8 mouse cellular contexts compared by ENCODE assay signal in the genomic region with DNA sequence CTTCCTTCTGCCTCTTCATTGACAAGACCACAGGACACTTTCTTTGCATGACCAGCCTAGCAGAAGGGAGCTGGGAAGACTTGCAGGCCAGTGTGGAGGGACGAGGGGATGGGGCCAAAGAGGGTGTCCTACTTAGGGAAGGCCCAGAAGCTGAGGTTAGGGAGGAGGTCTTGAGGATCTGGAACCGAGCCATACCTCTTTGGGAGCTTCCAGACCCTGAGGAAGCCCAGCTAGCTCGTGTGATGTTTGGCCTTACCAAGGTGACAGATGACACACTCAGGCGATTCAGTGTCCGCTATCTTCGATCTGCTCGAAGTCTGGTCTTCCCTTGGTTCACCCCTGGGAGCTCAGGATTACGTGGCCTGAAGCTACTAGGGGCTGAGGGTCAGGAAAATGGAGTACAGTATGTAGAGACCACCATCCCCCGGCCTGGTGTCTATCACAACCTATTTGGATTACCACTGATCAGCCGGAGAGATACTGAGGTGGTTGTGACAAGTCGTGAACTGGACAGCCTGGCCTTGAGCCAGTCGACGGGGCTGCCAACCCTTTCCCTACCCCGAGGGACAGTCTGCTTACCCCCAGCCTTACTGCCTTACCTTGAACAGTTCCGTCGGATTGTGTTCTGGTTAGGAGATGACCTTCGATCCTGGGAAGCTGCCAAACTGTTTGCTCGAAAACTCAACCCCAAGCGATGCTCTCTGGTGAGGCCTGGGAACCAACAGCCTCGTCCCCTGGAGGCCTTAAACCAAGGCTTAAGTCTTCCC. TPM values are rescaled to one million over a fixed set of nuclear protein-coding genes. Genes with fewer than 3 reads are reported as not detected.
A peak's percentile ranks its signal among the peaks of the same experiment; 100 is the strongest.
DNase-seq lines count a peak whose midpoint lies in the region; ATAC-seq and TF ChIP-seq lines count a peak whose summit lies in the region.

No protein-coding gene starts in this region.

- 72% methylated on average over 20 of the region's 20 CpGs for WGBS in heart, embryonic 16.5 days
- 89% methylated on average over 20 of the region's 20 CpGs for WGBS in embryonic facial prominence, embryonic 15.5 days
- 90% methylated on average over 20 of the region's 20 CpGs for WGBS in kidney, embryonic 16.5 days

- H3K4me3 ChIP-seq in heart, embryonic 16.5 days (ENCODE audit: low read length): peak overlapping the region; percentile 88
- peak overlapping the region; percentile 97 for H3K4me3 ChIP-seq in embryonic facial prominence, embryonic 15.5 days (replicated peaks)
- peak overlapping the region; percentile 97 for H3K4me3 ChIP-seq in kidney, embryonic 16.5 days (ENCODE audit: low read length)
- peak overlapping the region; percentile 97 for H3K4me3 ChIP-seq in myocyte

- H3K4me1 ChIP-seq in heart, embryonic 16.5 days (ENCODE audit: control insufficient read depth, insufficient read depth, low read length): peaks cover 24% of the 10 kb centered on the region
- H3K4me1 ChIP-seq in embryonic facial prominence, embryonic 15.5 days: peaks cover 32% of the 10 kb centered on the region
- peaks cover 24% of the 10 kb centered on the region for H3K4me1 ChIP-seq in kidney, embryonic 16.5 days (ENCODE audit: insufficient read depth, low read length)

- H3K27me3 ChIP-seq in heart, embryonic 16.5 days (ENCODE audit: control insufficient read depth, insufficient read depth, low read length): no peaks in the 10 kb centered on the region
- no peaks in the 10 kb centered on the region for H3K27me3 ChIP-seq in embryonic facial prominence, embryonic 15.5 days
- H3K27me3 ChIP-seq in kidney, embryonic 16.5 days (ENCODE audit: insufficient read depth, low read length): no peaks in the 10 kb centered on the region
- no peaks in the 10 kb centered on the region for H3K27me3 ChIP-seq in myocyte (ENCODE audit: control insufficient read depth, insufficient read depth, insufficient read length)

- H3K9me3 ChIP-seq in heart, embryonic 16.5 days (replicated peaks; ENCODE audit: control insufficient read depth, low read length): no peaks in the 10 kb centered on the region
- H3K9me3 ChIP-seq in embryonic facial prominence, embryonic 15.5 days (replicated peaks): no peaks in the 10 kb centered on the region
- no peaks in the 10 kb centered on the region for H3K9me3 ChIP-seq in kidney, embryonic 16.5 days (ENCODE audit: low read length)

- H3K79me2 ChIP-seq in myocyte (ENCODE audit: control insufficient read depth, insufficient read depth): peaks cover 22% of the 10 kb centered on the region

- intact Hi-C loops in heart, postnatal 10 days (cut with DNase I): loop anchor here (5.0 kb wide), 1 partner anchor 35 kb away; no protein-coding TSS in a partner anchor
- intact Hi-C loops in gastrocnemius, postnatal 36 days (cut with DNase I): no loop called here

- no peak for TF ChIP-seq POLR2A in myocyte (IDR thresholded peaks at IDR 0.05; ENCODE audit: insufficient read length, low read depth)

- H3K4me2 ChIP-seq in heart, embryonic 16.5 days (ENCODE audit: low read depth, low read length): peak overlapping the region; percentile 81
- peak overlapping the region; percentile 79 for H3K4me2 ChIP-seq in embryonic facial prominence, embryonic 15.5 days (replicated peaks)
- H3K4me2 ChIP-seq in kidney, embryonic 16.5 days (replicated peaks; ENCODE audit: low read depth, low read length): peak overlapping the region; percentile 86
- peak overlapping the region; percentile 95 for H3K4me2 ChIP-seq in myocyte (ENCODE audit: low read depth)

- H3K9ac ChIP-seq in heart, embryonic 16.5 days (ENCODE audit: low read length): peak overlapping the region; percentile 85
- no peak overlapping the region for H3K9ac ChIP-seq in embryonic facial prominence, embryonic 15.5 days
- H3K9ac ChIP-seq in kidney, embryonic 16.5 days (replicated peaks; ENCODE audit: low read length): peak overlapping the region; percentile 90

- DNase-seq in heart, postnatal 10 days: no peak
- no peak for DNase-seq in gastrocnemius, postnatal 36 days
- no peak for DNase-seq in layer of hippocampus, postnatal 36 days
- no peak for DNase-seq in gastrocnemius, postnatal 4 days (ENCODE audit: low spot score in 2 of 2)

- H3K27ac ChIP-seq in heart, embryonic 16.5 days (ENCODE audit: low read length): peak overlapping the region; percentile 89
- H3K27ac ChIP-seq in embryonic facial prominence, embryonic 15.5 days (replicated peaks): 0 out of 2 replicates have a peak overlapping the region, but pooled peaks have one; percentile 83
- no peak overlapping the region for H3K27ac ChIP-seq in kidney, embryonic 16.5 days (ENCODE audit: low read length)

- no peak for ATAC-seq in heart, embryonic 16.5 days (replicated peaks; ENCODE audit: extremely low read depth, insufficient read depth, low FRiP score)
- ATAC-seq in embryonic facial prominence, embryonic 15.5 days (ENCODE audit: insufficient number of reproducible peaks, low FRiP score, low TSS enrichment, low read depth): no peak
- no peak for ATAC-seq in kidney, embryonic 16.5 days (ENCODE audit: low FRiP score, low TSS enrichment)

- no peak overlapping the region for H3ac ChIP-seq in myocyte (ENCODE audit: control insufficient read depth, insufficient read length)

- peaks cover 25% of the 10 kb centered on the region for H3K36me3 ChIP-seq in heart, embryonic 16.5 days (ENCODE audit: control insufficient read depth, insufficient read depth)
- peaks cover 51% of the 10 kb centered on the region for H3K36me3 ChIP-seq in embryonic facial prominence, embryonic 15.5 days
- H3K36me3 ChIP-seq in kidney, embryonic 16.5 days (ENCODE audit: insufficient read depth, low read length): peaks cover 32% of the 10 kb centered on the region
- no peaks in the 10 kb centered on the region for H3K36me3 ChIP-seq in myocyte (ENCODE audit: control insufficient read depth, insufficient read depth)

TF ChIP-seq in myocyte, 11 proteins besides CTCF, POLR2A, EP300 and RAD21 (continues in another document):
- TF ChIP-seq MYOG (IDR thresholded peaks at IDR 0.05; ENCODE audit: control insufficient read depth in 1 of 3, insufficient read depth in 1 of 3, insufficient read length in 2 of 3, low read depth in 2 of 3): no peak
- no peak for TF ChIP-seq USF1 (IDR thresholded peaks at IDR 0.05; ENCODE audit: low read depth)
- no peak for TF ChIP-seq SRF (IDR thresholded peaks at IDR 0.05; ENCODE audit: control insufficient read depth, insufficient read length, low read depth)
- TF ChIP-seq MAX (IDR thresholded peaks at IDR 0.05; ENCODE audit: low read depth): no peak
- TF ChIP-seq REST (IDR thresholded peaks at IDR 0.05; ENCODE audit: insufficient read depth, insufficient read length): no peak
- no peak for TF ChIP-seq MYOD1 (IDR thresholded peaks at IDR 0.05; ENCODE audit: control insufficient read depth in 1 of 3, insufficient read length in 2 of 3, low read depth in 2 of 3)
- TF ChIP-seq CEBPB (IDR thresholded peaks at IDR 0.05; ENCODE audit: insufficient read depth, poor library complexity, severe bottlenecking): no peak

RNA-seq across cellular contexts. Expression of a gene that starts 1.4 kb away (rescaled TPM):
- 64.4 and 68.6 TPM in 2 replicates for polyA plus RNA-seq in heart, embryonic 16.5 days (2015; fragmentation: Nextera tagmentation; extraction: Ambion mirVana)
- total RNA-seq in heart, postnatal 10 days (2021): 10 to 100 TPM; 49.1 to 51.6 TPM
- 73.1 and 77.3 TPM in 2 replicates for polyA plus RNA-seq in embryonic facial prominence, embryonic 15.5 days (2015; fragmentation: Nextera tagmentation; extraction: Ambion mirVana)
- polyA plus RNA-seq in kidney, embryonic 16.5 days (2015; fragmentation: Nextera tagmentation; extraction: Ambion mirVana): 69.5 and 72.8 TPM in 2 replicates
- 81.3 TPM for polyA plus RNA-seq in myocyte (2012; fragmentation: generic; extraction: Trizol)
- total RNA-seq in gastrocnemius, postnatal 36 days (2021): 10 to 100 TPM; 33.7 to 35.1 TPM
- total RNA-seq in layer of hippocampus, postnatal 36 days (2021): 10 to 100 TPM; 37.6 to 41.8 TPM
- total RNA-seq in gastrocnemius, postnatal 4 days (2021): 10 to 100 TPM; 34.8 to 37.5 TPM

RNA-seq across cellular contexts. Expression of a gene that starts 2.1 kb away (rescaled TPM):
- 23.2 and 24.5 TPM in 2 replicates for polyA plus RNA-seq in heart, embryonic 16.5 days (2015; fragmentation: Nextera tagmentation; extraction: Ambion mirVana)
- total RNA-seq in heart, postnatal 10 days (2021): 10 to 100 TPM; 16.6 to 19.1 TPM
- polyA plus RNA-seq in embryonic facial prominence, embryonic 15.5 days (2015; fragmentation: Nextera tagmentation; extraction: Ambion mirVana): 20.2 and 22.1 TPM in 2 replicates
- polyA plus RNA-seq in kidney, embryonic 16.5 days (2015; fragmentation: Nextera tagmentation; extraction: Ambion mirVana): 28.4 and 31.5 TPM in 2 replicates
- 13.5 TPM for polyA plus RNA-seq in myocyte (2012; fragmentation: generic; extraction: Trizol)
- 10 to 100 TPM; 14.6 to 20.2 TPM for total RNA-seq in gastrocnemius, postnatal 36 days (2021)
- total RNA-seq in layer of hippocampus, postnatal 36 days (2021): 10 to 100 TPM; 15.8 to 16.5 TPM
- total RNA-seq in gastrocnemius, postnatal 4 days (2021): 10 to 100 TPM; 14.6 to 14.9 TPM

RNA-seq across cellular contexts. Expression of a gene that starts 6.6 kb away (rescaled TPM):
- polyA plus RNA-seq in heart, embryonic 16.5 days (2015; fragmentation: Nextera tagmentation; extraction: Ambion mirVana): 38.0 and 45.8 TPM in 2 replicates
- total RNA-seq in heart, postnatal 10 days (2021): 10 to 100 TPM; 60.9 to 77.8 TPM
- polyA plus RNA-seq in embryonic facial prominence, embryonic 15.5 days (2015; fragmentation: Nextera tagmentation; extraction: Ambion mirVana): 75.8 and 80.5 TPM in 2 replicates
- polyA plus RNA-seq in kidney, embryonic 16.5 days (2015; fragmentation: Nextera tagmentation; extraction: Ambion mirVana): 57.5 and 59.2 TPM in 2 replicates
- 66.1 TPM for polyA plus RNA-seq in myocyte (2012; fragmentation: generic; extraction: Trizol)
- 10 to 100 TPM; 19.3 to 20.1 TPM for total RNA-seq in gastrocnemius, postnatal 36 days (2021)
- total RNA-seq in layer of hippocampus, postnatal 36 days (2021): 10 to 100 TPM; 25.6 to 30.8 TPM
- total RNA-seq in gastrocnemius, postnatal 4 days (2021): 10 to 100 TPM; 58.5 to 59.4 TPM

RNA-seq across cellular contexts. Expression of a gene that starts 18.7 kb away (rescaled TPM):
- 0.79 and 0.94 TPM in 2 replicates for polyA plus RNA-seq in heart, embryonic 16.5 days (2015; fragmentation: Nextera tagmentation; extraction: Ambion mirVana)
- 1 to 10 TPM; 1.1 TPM for total RNA-seq in heart, postnatal 10 days (2021)
- 4.8 and 5.9 TPM in 2 replicates for polyA plus RNA-seq in embryonic facial prominence, embryonic 15.5 days (2015; fragmentation: Nextera tagmentation; extraction: Ambion mirVana)
- 6.5 and 7.0 TPM in 2 replicates for polyA plus RNA-seq in kidney, embryonic 16.5 days (2015; fragmentation: Nextera tagmentation; extraction: Ambion mirVana)
- 0.43 TPM for polyA plus RNA-seq in myocyte (2012; fragmentation: generic; extraction: Trizol)
- under 1 TPM; 0.20 to 0.42 TPM for total RNA-seq in gastrocnemius, postnatal 36 days (2021)
- total RNA-seq in layer of hippocampus, postnatal 36 days (2021): 10 to 100 TPM; 23.2 to 23.5 TPM
- total RNA-seq in gastrocnemius, postnatal 4 days (2021): 1 to 10 TPM; 2.5 to 3.4 TPM

RNA-seq across cellular contexts. Expression of a gene that starts 37.9 kb away (rescaled TPM):
- polyA plus RNA-seq in heart, embryonic 16.5 days (2015; fragmentation: Nextera tagmentation; extraction: Ambion mirVana): 0.14 and 0.25 TPM in 2 replicates
- under 1 TPM in 1 of 2 experiments, not detected in 1; 0.22 TPM for total RNA-seq in heart, postnatal 10 days (2021)
- 0.68 and 0.75 TPM in 2 replicates for polyA plus RNA-seq in embryonic facial prominence, embryonic 15.5 days (2015; fragmentation: Nextera tagmentation; extraction: Ambion mirVana)
- polyA plus RNA-seq in kidney, embryonic 16.5 days (2015; fragmentation: Nextera tagmentation; extraction: Ambion mirVana): 0.82 and 0.89 TPM in 2 replicates
- polyA plus RNA-seq in myocyte (2012; fragmentation: generic; extraction: Trizol): 5.0 TPM
- 1 to 10 TPM; 5.1 to 5.7 TPM for total RNA-seq in gastrocnemius, postnatal 36 days (2021)
- total RNA-seq in layer of hippocampus, postnatal 36 days (2021): 1 to 10 TPM; 2.2 to 3.4 TPM
- 1 to 10 TPM; 1.2 to 2.0 TPM for total RNA-seq in gastrocnemius, postnatal 4 days (2021)
